Mouse (Mus musculus) intestine, postnatal 0 days (tissue): ENCODE results near the gene Pms2. TPM values are rescaled to one million over a fixed set of nuclear protein-coding genes. Genes with fewer than 3 reads are reported as not detected.

Experiments used
- ATAC-seq: fragments of 200-750 bp; cut with Nextera tagmentation; 2 replicates; pipeline ENCODE4 v1.8.0; 2017; ENCODE audit warnings: mild to moderate bottlenecking, moderate TSS enrichment, moderate library complexity
- H3K27ac ChIP-seq: fragments of 300-500 bp; sonication (generic); 2 replicates; pipeline ENCODE4 v1.5.1; 2014; ENCODE audit warnings: mild to moderate bottlenecking, low read depth, low read length, moderate library complexity
- H3K27me3 ChIP-seq: fragments of 300-500 bp; sonication (generic); replicated peaks from 2 replicates; pipeline ENCODE4 v1.6.1; 2014; ENCODE audit warnings: low read length, mixed read lengths; ENCODE audit not compliant: control insufficient read depth, insufficient read depth
- H3K36me3 ChIP-seq: fragments of 300-500 bp; sonication (generic); 2 replicates; pipeline ENCODE4 v1.6.1; 2014; ENCODE audit warnings: mild to moderate bottlenecking, moderate library complexity; ENCODE audit not compliant: control insufficient read depth, insufficient read depth
- H3K4me1 ChIP-seq: fragments of 300-500 bp; sonication (generic); replicated peaks from 2 replicates; pipeline ENCODE4 v1.6.1; 2014; ENCODE audit warnings: antibody characterized with exemption, low read length, mixed read lengths; ENCODE audit not compliant: control insufficient read depth, insufficient read depth
- H3K4me2 ChIP-seq: fragments of 300-500 bp; sonication (generic); replicated peaks from 2 replicates; pipeline ENCODE4 v1.6.1; 2014; ENCODE audit warnings: low read depth, mild to moderate bottlenecking, moderate library complexity
- H3K4me3 ChIP-seq: fragments of 300-500 bp; sonication (generic); 2 replicates; pipeline ENCODE4 v1.5.1; 2014; ENCODE audit warnings: low read depth, low read length
- H3K9ac ChIP-seq: fragments of 300-500 bp; sonication (generic); 2 replicates; pipeline ENCODE4 v1.6.1; 2014; ENCODE audit warnings: mild to moderate bottlenecking, low read depth, low read length
- H3K9me3 ChIP-seq: fragments of 300-500 bp; sonication (generic); 2 replicates; pipeline ENCODE4 v1.6.1; 2016; ENCODE audit warnings: mixed run types; ENCODE audit not compliant: control insufficient read depth
- CTCF ChIP-seq: sonication (generic); IDR thresholded peaks from 2 replicates; pipeline ENCODE4 v1.5.1; 2016; ENCODE audit warnings: low read depth, mild to moderate bottlenecking, control low read depth, antibody characterized with exemption, moderate library complexity
- WGBS: fragments of 180-500 bp; shearing (Covaris S2); extraction: QIAGEN DNeasy Blood & Tissue Kit; methylation state at CpG from one replicate; pipeline ENCODE4 v1.1.7; 2014; 5-methylcytosine and 5-hydroxymethylcytosine counted together
- polyA plus RNA-seq: library from polyadenylated mRNA; unstranded; fragments of >200 nt; fragmentation: Nextera tagmentation; extraction: Ambion mirVana; gene quantifications from 2 replicates; pipeline ENCODE4 v1.2.1, GENCODE M21; 2015

The Pms2 gene
- polyA plus RNA-seq, 1 experiment from 2014 or later = 6.4 TPM

DNA sequence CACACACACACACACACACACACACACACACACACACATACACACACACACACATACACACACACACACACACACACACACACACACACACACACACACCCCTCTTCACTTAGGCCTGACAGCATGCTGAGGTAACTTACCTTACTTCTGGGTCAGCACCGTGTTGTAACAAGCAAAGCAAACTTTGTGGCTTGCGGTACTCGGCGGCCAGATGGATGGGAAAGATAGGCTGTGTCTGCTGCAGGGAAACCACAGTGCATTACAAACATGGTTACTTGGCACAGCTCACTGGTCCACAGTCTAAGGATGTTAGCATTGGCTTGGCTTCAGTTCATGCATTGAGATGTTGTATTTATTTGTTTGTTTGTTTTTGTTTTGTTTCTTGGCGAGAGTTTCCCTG, 16.4 kb upstream of the Pms2 start:
- Histone ChIP-seq H3K9me3 (no peaks in the 10 kb centered on the region), H3K27ac (no peak overlapping the region), H3K4me1 (no peaks in the 10 kb centered on the region), H3K4me3 (no peak overlapping the region), H3K4me2 (no peak overlapping the region), H3K27me3 (no peaks in the 10 kb centered on the region), H3K36me3 (peaks cover 57% of the 10 kb centered on the region), H3K9ac (no peak overlapping the region)
- no peak for ATAC-seq
- no peak for TF ChIP-seq CTCF
- 66% methylated on average over 5 of the region's 5 CpGs for WGBS

DNA sequence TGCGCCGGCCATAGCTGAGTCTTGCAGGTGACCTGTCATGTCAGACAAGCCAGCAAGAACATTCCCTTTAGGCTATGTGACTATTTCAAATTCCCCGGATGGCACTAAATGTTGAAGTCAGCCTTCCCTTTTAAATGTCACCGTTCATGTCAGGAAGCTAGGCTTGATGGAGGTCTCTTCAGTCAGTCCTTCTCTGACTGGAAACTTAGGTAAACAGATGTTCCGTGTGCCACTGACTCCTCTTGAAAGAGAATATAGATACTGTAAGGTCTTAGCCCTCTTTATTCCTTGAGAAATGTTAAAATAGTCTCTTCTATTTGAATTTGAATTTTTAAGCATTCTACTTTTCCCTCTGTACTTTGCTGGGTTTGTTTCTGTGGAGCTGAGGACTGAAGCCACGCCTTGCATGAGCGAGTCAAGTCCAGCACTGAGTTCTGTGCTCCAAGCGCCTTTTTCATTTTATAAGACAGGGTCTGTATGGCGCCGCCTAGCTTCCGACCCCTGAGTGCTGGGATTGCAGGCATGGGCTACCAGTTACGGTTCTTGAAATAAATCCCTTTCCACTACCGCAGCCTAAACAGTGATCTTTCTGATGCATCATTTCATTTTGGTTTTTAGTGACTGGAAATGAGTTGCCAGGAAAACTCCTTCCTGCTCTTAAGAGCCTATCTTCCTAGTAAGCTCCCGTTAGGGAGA, 12.0 kb upstream of the Pms2 start, which contains the start of gene Ankrd61:
Gene Ankrd61 (minus strand): TSS at position 51 of the 696 bp plus-strand sequence.
- Histone ChIP-seq H3K9me3 (no peaks in the 10 kb centered on the region), H3K4me1 (no peaks in the 10 kb centered on the region), H3K9ac (no peak within 1 kb of the TSS), H3K4me2 (no peak within 1 kb of the TSS), H3K27me3 (no peaks in the 10 kb centered on the region), H3K27ac (no peak within 1 kb of the TSS), H3K4me3 (no peak within 1 kb of the TSS), H3K36me3 (peaks cover 58% of the 10 kb centered on the region)
- no peak for ATAC-seq
- WGBS = 88% methylated on average over 14 of the region's 14 CpGs
- TF ChIP-seq CTCF = no peak

DNA sequence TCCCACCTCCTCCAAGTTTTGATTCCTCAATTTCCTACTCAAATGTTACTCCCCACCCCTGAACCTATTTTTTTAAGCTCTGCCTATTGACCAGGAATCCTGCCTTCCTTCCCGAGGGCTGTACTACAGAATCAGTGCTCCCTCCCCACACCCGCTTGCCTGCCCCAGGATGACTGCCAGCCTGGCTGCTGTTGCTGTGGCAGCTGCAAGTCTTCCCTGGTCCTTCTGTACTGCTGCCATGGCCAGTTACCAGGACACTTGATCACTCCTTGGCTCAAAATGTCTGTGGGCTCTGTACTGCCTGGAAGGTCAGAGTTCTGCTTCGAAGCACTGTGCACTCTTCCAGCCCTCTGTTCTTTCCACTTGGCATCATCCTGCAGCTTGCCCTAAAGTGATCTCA, 7.7 kb upstream of the Pms2 start:
- no peak for TF ChIP-seq CTCF
- Histone ChIP-seq H3K4me1 (no peaks in the 10 kb centered on the region), H3K9ac (no peak overlapping the region), H3K4me2 (no peak overlapping the region), H3K27ac (no peak overlapping the region), H3K27me3 (no peaks in the 10 kb centered on the region), H3K36me3 (peaks cover 69% of the 10 kb centered on the region), H3K9me3 (no peaks in the 10 kb centered on the region), H3K4me3 (no peak overlapping the region)
- no peak for ATAC-seq
- 77% methylated on average over 3 of the region's 3 CpGs for WGBS

DNA sequence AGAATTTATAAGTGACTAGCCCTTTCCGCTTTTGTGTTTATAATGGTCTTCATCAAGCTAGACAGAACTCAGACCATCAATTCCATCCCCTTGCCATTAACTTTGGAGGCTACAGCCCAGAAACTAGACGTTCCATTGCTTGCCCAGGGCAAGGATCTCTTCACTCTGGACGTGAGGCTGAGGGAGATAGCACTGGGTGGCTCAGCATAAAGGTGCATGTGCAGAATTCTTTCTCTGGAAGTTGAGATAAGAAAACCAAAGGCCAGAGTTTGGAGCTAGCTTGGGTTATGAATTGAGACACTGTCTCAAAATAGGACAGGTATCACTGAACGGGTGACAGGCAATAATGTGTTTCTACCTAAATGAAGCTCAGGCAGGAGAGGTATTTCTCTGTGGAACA, 6.0 kb upstream of the Pms2 start:
- Histone ChIP-seq H3K36me3 (peaks cover 53% of the 10 kb centered on the region), H3K4me1 (no peaks in the 10 kb centered on the region; the same call in 1 of the 2 replicates), H3K9ac (no peak overlapping the region), H3K4me2 (no peak overlapping the region), H3K27ac (no peak overlapping the region; the same call in 1 of the 2 replicates), H3K9me3 (no peaks in the 10 kb centered on the region), H3K4me3 (no peak overlapping the region), H3K27me3 (no peaks in the 10 kb centered on the region)
- ATAC-seq = no peak
- 73% methylated on average over 4 of the region's 4 CpGs for WGBS
- no peak for TF ChIP-seq CTCF

DNA sequence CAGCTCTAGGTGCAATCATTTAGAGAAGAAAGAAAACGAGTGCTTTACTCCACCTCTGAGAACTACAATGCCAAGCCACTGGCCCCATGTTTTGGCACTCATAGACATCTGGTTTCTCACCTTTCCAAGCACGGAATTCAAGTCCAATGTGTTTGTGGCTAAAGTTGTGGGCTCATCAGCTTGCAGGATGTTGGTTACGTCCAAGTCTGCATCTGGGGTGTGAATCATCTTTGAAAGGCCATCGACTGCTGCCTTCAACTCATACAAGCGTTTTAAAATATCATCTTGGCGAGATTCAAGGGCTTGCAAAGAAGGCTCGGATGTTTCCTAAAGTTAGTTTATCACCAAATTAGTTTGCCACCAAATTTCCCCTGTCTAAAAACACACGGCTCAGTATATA, 3.3 kb upstream of the Pms2 start:
- Histone ChIP-seq H3K4me3 (no peak overlapping the region), H3K9ac (no peak overlapping the region), H3K27me3 (no peaks in the 10 kb centered on the region), H3K4me1 (no peaks in the 10 kb centered on the region; the same call in 1 of the 2 replicates), H3K27ac (no peak overlapping the region), H3K36me3 (peaks cover 41% of the 10 kb centered on the region), H3K9me3 (no peaks in the 10 kb centered on the region), H3K4me2 (no peak overlapping the region)
- ATAC-seq = no peak
- WGBS = 89% methylated on average over 8 of the region's 8 CpGs
- no peak for TF ChIP-seq CTCF

DNA sequence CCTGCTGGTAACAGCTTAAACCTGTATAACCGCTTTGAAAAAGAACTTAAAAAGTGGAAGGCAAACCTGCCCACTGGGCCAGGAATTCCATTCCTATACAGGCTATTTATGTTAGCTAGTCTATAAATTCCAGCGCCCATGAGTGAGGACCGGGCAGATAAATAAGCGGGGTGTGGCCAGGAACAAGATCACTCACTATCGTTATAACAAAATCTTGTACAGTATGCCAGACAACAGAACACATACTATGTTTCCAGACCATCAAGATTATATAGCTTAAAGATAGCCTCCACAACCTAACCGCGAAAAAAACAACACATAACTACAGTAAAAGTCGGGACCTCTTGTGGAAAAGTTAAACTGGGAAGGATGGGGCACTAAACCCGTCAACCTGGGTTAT, 838 bp upstream of the Pms2 start:
- H3K4me3 ChIP-seq = peak overlapping the region; percentile 62
- no peaks in the 10 kb centered on the region for H3K27me3 ChIP-seq
- peak overlapping the region; percentile 82 for H3K27ac ChIP-seq
- peak overlapping the region; percentile 90 for H3K4me2 ChIP-seq
- peak; percentile 0; the same call in 1 of the 2 replicates for ATAC-seq
- TF ChIP-seq CTCF = no peak
- H3K9me3 ChIP-seq = no peaks in the 10 kb centered on the region
- WGBS = under 1% methylated on average over 9 of the region's 9 CpGs
- H3K9ac ChIP-seq = peak overlapping the region; percentile 65
- no peaks in the 10 kb centered on the region; the same call in 1 of the 2 replicates for H3K4me1 ChIP-seq
- peaks cover 16% of the 10 kb centered on the region for H3K36me3 ChIP-seq
